Mouse (Mus musculus) erythroblast, embryonic 14.5 days (primary cell): Measurements from ENCODE around the gene Mindy1.

Experiments used
- GATA1 ChIP-seq: IDR thresholded peaks from 2 replicates; pipeline ENCODE4 v1.6.1; 2012; ENCODE audit warnings: low read length, inconsistent platforms, mixed read lengths
- TAL1 ChIP-seq: IDR thresholded peaks from 3 replicates; pipeline ENCODE4 v1.6.1; 2012; ENCODE audit warnings: low read length, inconsistent platforms, mixed read lengths

DNA sequence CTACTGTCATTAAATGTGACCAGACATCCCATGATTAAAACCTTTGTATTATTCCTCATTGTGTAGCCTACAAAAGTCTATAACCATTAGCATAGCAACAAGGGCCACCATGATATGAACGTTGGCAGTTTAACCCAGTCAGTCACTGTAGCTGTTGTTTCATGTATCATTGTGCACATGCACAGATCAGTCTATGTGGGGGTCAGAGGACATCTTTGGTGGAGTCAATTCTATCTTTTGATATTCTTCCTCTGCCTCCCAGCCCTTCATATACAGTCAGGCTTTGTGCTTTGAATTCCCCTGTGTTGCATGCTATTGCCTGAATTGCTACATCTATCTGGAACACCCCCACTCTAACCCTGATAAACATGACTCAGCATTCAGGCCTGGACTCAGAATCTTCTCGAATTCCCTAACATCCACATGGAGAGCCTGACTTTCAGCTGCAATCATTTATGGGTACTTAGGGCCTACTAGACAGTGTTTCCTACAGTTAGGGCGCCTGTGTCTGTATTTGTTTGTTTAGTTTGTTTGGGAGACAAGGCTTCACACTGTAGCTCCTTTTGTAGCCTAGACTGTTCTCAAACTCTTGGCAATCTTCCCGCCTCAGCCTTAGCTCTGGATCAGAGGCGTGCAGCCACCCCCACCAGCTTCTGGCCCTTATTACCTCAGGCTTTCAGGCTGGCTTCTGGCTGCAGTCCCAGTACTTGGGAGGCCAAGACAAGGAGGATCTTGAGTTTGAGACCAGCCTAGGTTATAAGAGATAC lies 34.5 kb upstream of the Mindy1 start:
- no peak for TF ChIP-seq GATA1
- no peak for TF ChIP-seq TAL1
